Mouse (Mus musculus): ENCODE measurements around the gene Fhl3.

GRCm38 (mm10) chr4:124712618-124713017 is 12.1 kb downstream of the Fhl3 start:
- TF ChIP-seq CTCF (IDR thresholded peaks at IDR 0.05; ENCODE audit: control insufficient read depth, insufficient read depth, low read length) (no peak), POLR2A (IDR thresholded peaks at IDR 0.05; ENCODE audit: borderline replicate concordance, control insufficient read depth, low read depth, low read length) (no peak)

Data from bone marrow, adult 2 months (tissue).